Mouse (Mus musculus) testis, adult 2 months (tissue): Measurements from ENCODE around the gene Nbas. TPM values are rescaled to one million over a fixed set of nuclear protein-coding genes. Genes with fewer than 3 reads are reported as not detected.

Source experiments
- H3K27ac ChIP-seq: fragments of 200-500 bp; 2 replicates; pipeline ENCODE4 v1.5.1; 2012; ENCODE audit warnings: low read depth, low read length; ENCODE audit not compliant: control insufficient read depth, insufficient read depth
- H3K27me3 ChIP-seq: fragments of 200-500 bp; 2 replicates; pipeline ENCODE4 v1.6.1; 2012; ENCODE audit warnings: mild to moderate bottlenecking, low read length, moderate library complexity; ENCODE audit not compliant: control insufficient read depth, insufficient read depth
- H3K36me3 ChIP-seq: fragments of 200-500 bp; 2 replicates; pipeline ENCODE4 v1.6.1; 2012; ENCODE audit warnings: mild to moderate bottlenecking, low read length; ENCODE audit not compliant: control insufficient read depth, insufficient read depth
- H3K4me1 ChIP-seq: fragments of 200-500 bp; 2 replicates; pipeline ENCODE4 v1.6.1; 2012; ENCODE audit warnings: low read length; ENCODE audit not compliant: control insufficient read depth, insufficient read depth
- H3K4me3 ChIP-seq: fragments of 200-500 bp; 2 replicates; pipeline ENCODE4 v1.5.1; 2012; ENCODE audit warnings: low read depth, mild to moderate bottlenecking, low read length, moderate library complexity, mixed read lengths; ENCODE audit not compliant: control insufficient read depth
- CTCF ChIP-seq: fragments of 200-500 bp; IDR thresholded peaks from 2 replicates; pipeline ENCODE4 v1.5.1; 2012; ENCODE audit warnings: low read depth, mild to moderate bottlenecking, inconsistent platforms, low read length, moderate library complexity; ENCODE audit not compliant: control insufficient read depth, insufficient read depth, insufficient replicate concordance
- POLR2A ChIP-seq: fragments of 200-500 bp; IDR thresholded peaks from 2 replicates; pipeline ENCODE4 v1.6.1; 2012; ENCODE audit warnings: low read depth, mild to moderate bottlenecking, inconsistent platforms, low read length, moderate library complexity; ENCODE audit not compliant: control insufficient read depth
- polyA plus RNA-seq: library from polyadenylated mRNA; depleted of rRNA; stranded (reverse); fragments of >200 nt; gene quantifications from 2 replicates; pipeline ENCODE4 v1.2.3, GENCODE M21; 2012

Nbas gene
- polyA plus RNA-seq, 1 experiment = 74.2 TPM

- Histone ChIP-seq H3K27ac (peak overlapping the region; percentile 3; the same call in 1 of the 2 replicates), H3K36me3 (no peaks in the 10 kb centered on the region), H3K4me1 (peaks cover 4% of the 10 kb centered on the region), H3K27me3 (no peaks in the 10 kb centered on the region), H3K4me3 (peak overlapping the region; percentile 93)
- TF ChIP-seq CTCF (no peak), POLR2A (no peak)
Measured at GRCm38 (mm10) chr12:13269570-13270390, 847 bp downstream of the Nbas start.

- H3K4me1 ChIP-seq = no peaks in the 10 kb centered on the region
Measured at GRCm38 (mm10) chr12:13291453-13291852, 22.5 kb downstream of the Nbas start.

DNA sequence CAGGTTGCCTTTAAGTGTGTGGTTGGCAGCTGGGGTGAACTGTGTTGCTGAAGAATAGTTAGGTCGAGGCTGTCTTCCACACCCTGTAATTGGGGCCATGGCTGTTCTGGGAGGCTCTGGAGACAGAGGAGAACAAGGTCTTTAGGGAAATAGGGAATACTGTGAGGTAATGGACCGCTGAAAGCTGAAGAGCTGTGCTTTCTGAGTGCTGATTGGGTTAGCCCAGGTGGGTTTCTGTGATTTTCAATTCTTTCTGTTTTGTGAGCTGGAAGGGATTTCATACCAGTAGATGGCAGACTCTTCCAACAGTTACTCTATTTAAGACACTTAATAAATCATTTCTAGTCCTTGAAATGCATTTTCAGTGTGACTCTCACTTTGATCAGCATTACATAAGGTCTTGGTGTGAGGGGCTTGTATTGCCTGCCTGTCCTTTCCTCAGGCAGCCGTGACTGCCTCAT is 24.5 kb downstream of the Nbas start:
- Histone ChIP-seq H3K4me3 (no peak overlapping the region), H3K4me1 (no peaks in the 10 kb centered on the region), H3K27me3 (no peaks in the 10 kb centered on the region), H3K36me3 (peaks cover 1% of the 10 kb centered on the region; the same call in 1 of the 2 replicates), H3K27ac (no peak overlapping the region)
- TF ChIP-seq POLR2A (no peak), CTCF (no peak)

More at GRCm38 (mm10) chr12:13291453-13291852, 22.5 kb downstream of the Nbas start:
- H3K27ac ChIP-seq = no peak overlapping the region
- no peaks in the 10 kb centered on the region for H3K27me3 ChIP-seq
- TF ChIP-seq POLR2A (no peak), CTCF (no peak)
- H3K36me3 ChIP-seq = peaks cover 1% of the 10 kb centered on the region; the same call in 1 of the 2 replicates
- no peak overlapping the region for H3K4me3 ChIP-seq

DNA sequence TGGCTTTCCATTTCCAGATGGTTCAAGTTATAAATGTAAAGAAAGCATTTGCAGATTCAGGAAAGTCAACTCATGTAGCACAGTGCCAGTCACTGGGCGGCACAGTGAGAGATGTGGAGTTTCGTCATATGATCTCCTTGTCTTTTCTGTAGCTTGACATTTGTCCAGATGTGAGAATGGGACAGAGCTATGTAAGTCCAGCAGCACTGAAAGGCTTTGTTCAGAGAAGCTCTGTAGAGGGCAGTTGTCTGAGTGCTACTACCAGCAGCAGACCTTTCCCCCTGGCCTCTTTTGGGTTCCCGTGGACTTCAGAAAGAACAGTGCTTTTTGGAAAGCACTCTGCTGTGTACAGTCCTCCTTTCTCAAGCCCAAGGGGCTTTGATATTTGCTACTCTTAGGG is 34.1 kb downstream of the Nbas start:
- TF ChIP-seq CTCF (no peak), POLR2A (no peak)
- no peaks in the 10 kb centered on the region for H3K4me1 ChIP-seq
- H3K36me3 ChIP-seq = peaks cover 1% of the 10 kb centered on the region
- no peak overlapping the region for H3K27ac ChIP-seq
- H3K27me3 ChIP-seq = no peaks in the 10 kb centered on the region
- no peak overlapping the region for H3K4me3 ChIP-seq

DNA sequence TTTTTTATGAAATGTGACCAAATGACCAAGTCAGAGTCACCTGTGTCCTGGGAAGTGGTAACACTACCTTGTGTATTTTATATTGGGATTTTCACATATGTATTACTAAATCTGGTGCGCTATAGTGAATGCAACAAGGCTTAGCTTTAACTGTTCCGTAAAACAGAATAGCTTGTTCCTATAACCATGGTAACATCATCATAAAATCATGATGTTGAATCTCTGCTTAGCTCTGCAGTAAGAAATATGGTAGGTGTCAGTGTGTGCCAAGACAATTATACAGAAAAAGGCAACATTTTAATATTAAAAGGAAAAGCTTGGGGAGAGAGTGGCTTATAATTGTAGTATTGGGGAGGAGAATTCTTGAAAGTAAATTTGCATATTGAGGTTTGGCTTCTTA is 45.0 kb downstream of the Nbas start:
- H3K4me3 ChIP-seq = no peak overlapping the region
- H3K4me1 ChIP-seq = no peaks in the 10 kb centered on the region
- H3K27me3 ChIP-seq = no peaks in the 10 kb centered on the region
- H3K36me3 ChIP-seq = peaks cover 1% of the 10 kb centered on the region; the same call in 1 of the 2 replicates
- TF ChIP-seq POLR2A = no peak
- TF ChIP-seq CTCF = no peak
- no peak overlapping the region for H3K27ac ChIP-seq

GRCm38 (mm10) chr12:13314384-13314783 is 45.5 kb downstream of the Nbas start:
- H3K27me3 ChIP-seq = no peaks in the 10 kb centered on the region
- no peaks in the 10 kb centered on the region for H3K4me1 ChIP-seq
- no peak overlapping the region for H3K4me3 ChIP-seq
- no peak for TF ChIP-seq POLR2A
- no peak for TF ChIP-seq CTCF
- no peak overlapping the region for H3K27ac ChIP-seq
- H3K36me3 ChIP-seq = peaks cover 1% of the 10 kb centered on the region; the same call in 1 of the 2 replicates

DNA sequence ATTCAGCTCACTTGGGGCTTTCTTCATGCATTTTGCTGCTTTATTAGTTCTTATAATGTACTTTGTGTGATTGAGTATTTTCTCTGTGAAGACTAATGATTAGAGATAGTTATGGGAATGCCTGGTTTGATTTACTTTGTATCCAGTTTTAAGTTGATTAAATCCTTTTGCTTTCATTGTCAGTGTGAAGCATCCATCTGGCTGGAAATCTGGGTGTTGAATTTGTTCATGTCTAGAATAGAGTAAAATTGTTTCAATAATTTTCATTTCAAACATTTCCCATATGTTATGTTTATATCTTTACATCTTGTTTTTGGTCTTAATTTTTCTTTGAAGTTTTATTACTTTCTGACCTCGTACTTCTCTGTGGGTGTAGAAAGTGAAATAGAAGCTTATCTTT is 46.1 kb downstream of the Nbas start:
- Histone ChIP-seq H3K27ac (no peak overlapping the region), H3K27me3 (no peaks in the 10 kb centered on the region), H3K4me3 (no peak overlapping the region), H3K4me1 (no peaks in the 10 kb centered on the region), H3K36me3 (peaks cover 1% of the 10 kb centered on the region; the same call in 1 of the 2 replicates)
- TF ChIP-seq CTCF (no peak), POLR2A (no peak)

DNA sequence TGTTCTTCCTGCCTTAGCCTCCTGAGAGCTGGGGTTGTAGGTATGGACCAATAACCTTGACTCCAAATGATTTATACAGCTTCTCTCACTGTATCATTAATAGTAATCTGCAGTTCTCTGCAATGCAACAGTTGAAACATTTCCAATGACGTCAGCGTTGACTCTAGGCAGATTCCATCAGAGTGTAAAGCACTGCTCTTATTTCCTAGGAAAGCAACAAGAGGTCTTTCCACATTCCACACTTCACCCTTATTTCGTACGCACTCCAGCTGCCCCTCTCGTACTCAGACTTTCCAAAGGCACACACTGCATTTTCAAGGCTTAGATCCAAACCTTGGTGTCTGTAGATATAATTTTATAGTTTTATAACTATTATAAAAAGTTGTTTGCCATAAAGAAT is 73.6 kb downstream of the Nbas start:
- H3K4me1 ChIP-seq = no peaks in the 10 kb centered on the region
- H3K27me3 ChIP-seq = no peaks in the 10 kb centered on the region
- H3K4me3 ChIP-seq = no peak overlapping the region
- H3K36me3 ChIP-seq = no peaks in the 10 kb centered on the region; the same call in 1 of the 2 replicates
- no peak overlapping the region for H3K27ac ChIP-seq
- TF ChIP-seq CTCF = no peak
- TF ChIP-seq POLR2A = no peak
